Mouse (Mus musculus) MEL (cell line): ENCODE results near the gene Oas1c.
"Not testable (repeated sequence)": the region's sequence is repeated elsewhere in the genome, so short reads cannot be mapped to it uniquely, and the experiment has no call there.

Experiments used
- BHLHE40 ChIP-seq: IDR thresholded peaks from 2 replicates; pipeline ENCODE4 v1.6.1; 2012; ENCODE audit warnings: low read depth, mild to moderate bottlenecking, inconsistent platforms, low read length, improper control_type of control experiment, borderline replicate concordance
- GATA1 ChIP-seq: IDR thresholded peaks from 2 replicates; pipeline ENCODE4 v1.6.1; 2011; ENCODE audit warnings: low read depth, low read length, improper control_type of control experiment
- SMC3 ChIP-seq: IDR thresholded peaks from 2 replicates; pipeline ENCODE4 v1.6.1; 2011; ENCODE audit warnings: low read depth, low read length, improper control_type of control experiment

DNA sequence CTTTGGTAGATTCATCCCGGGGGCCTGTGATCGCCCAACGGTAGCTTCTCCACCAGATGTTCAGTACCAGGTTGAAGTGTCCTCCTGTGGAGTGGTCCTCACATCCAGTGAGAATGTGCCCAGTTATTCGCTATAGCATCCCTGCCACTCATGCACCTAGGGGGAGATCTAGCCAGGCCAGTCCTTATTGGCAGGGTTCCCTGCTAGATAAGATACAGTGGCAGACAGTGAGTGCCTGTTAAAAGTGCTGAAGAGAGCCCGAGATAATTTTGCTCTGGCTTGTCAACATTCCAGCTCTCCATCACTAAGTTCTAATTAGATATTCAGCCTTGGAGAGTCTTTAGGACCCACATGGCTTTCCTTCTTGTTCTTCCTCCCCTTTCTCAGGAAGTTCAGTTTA lies 14.2 kb downstream of the Oas1c start:
- not testable (repeated sequence) for TF ChIP-seq GATA1, SMC3, BHLHE40
